ENCODE assay signal across 9 mouse cellular contexts in genomic region chr16:18533061-18533460, GRCm38 (mm10). TPM values are rescaled to one million over a fixed set of nuclear protein-coding genes. Genes with fewer than 3 reads are reported as not detected.
DNase-seq lines count a peak whose midpoint lies in the region; ATAC-seq lines count a peak whose summit lies in the region.
"Not testable (repeated sequence)": the region's sequence is repeated elsewhere in the genome, so short reads cannot be mapped to it uniquely, and the experiment has no call there.
"Had no signal": no experiment of that assay in that cellular context is flagged by ENCODE, and none has a peak within 500 bp of the region (broad histone marks: within the 10 kb centered on the region; RNA-seq: fewer than 3 reads in every experiment).

No protein-coding gene starts in this region.

- not testable (repeated sequence) for H3K4me3 ChIP-seq in heart, embryonic 11.5 days (ENCODE audit: low read depth, low read length); hindbrain, embryonic 14.5 days (replicated peaks; ENCODE audit: low read length); kidney, embryonic 16.5 days (ENCODE audit: low read length); liver, embryonic 15.5 days (replicated peaks); midbrain, embryonic 12.5 days; neural tube, embryonic 15.5 days (replicated peaks)

- H3K27me3 ChIP-seq in heart, embryonic 11.5 days (ENCODE audit: control insufficient read depth, insufficient read depth, low read length); hindbrain, embryonic 14.5 days (ENCODE audit: control insufficient read depth, insufficient read depth, low read length); kidney, embryonic 16.5 days (ENCODE audit: insufficient read depth, low read length); liver, embryonic 15.5 days; midbrain, embryonic 12.5 days; neural tube, embryonic 15.5 days (replicated peaks): not testable (repeated sequence)

- H3K9ac ChIP-seq in heart, embryonic 11.5 days (ENCODE audit: low read depth, low read length); hindbrain, embryonic 14.5 days; kidney, embryonic 16.5 days (replicated peaks; ENCODE audit: low read length); liver, embryonic 15.5 days; midbrain, embryonic 12.5 days (replicated peaks); neural tube, embryonic 15.5 days (replicated peaks): not testable (repeated sequence)

- H3K27ac ChIP-seq in heart, embryonic 11.5 days (ENCODE audit: low read depth, low read length); hindbrain, embryonic 14.5 days; kidney, embryonic 16.5 days (ENCODE audit: low read length); liver, embryonic 15.5 days (replicated peaks); midbrain, embryonic 12.5 days (replicated peaks); neural tube, embryonic 15.5 days (replicated peaks): not testable (repeated sequence)

- peak; percentile 100 for ATAC-seq in CD4-positive, CD25-positive, alpha-beta regulatory T cell, adult 4 months
- peak; percentile 100 for ATAC-seq in erythroblast, adult 5-6 weeks (replicated peaks; ENCODE audit: low FRiP score, poor library complexity, severe bottlenecking)
- ATAC-seq in heart, embryonic 11.5 days (replicated peaks; ENCODE audit: insufficient number of reproducible peaks, low FRiP score, low TSS enrichment) = peak; percentile 100
- ATAC-seq in hindbrain, embryonic 14.5 days (ENCODE audit: low FRiP score) = peak; percentile 99
- peak; percentile 100 for ATAC-seq in kidney, embryonic 16.5 days (ENCODE audit: low FRiP score, low TSS enrichment)
- ATAC-seq in liver, embryonic 15.5 days (ENCODE audit: insufficient read depth) = peak; percentile 100
- peak; percentile 100 for ATAC-seq in midbrain, embryonic 12.5 days (ENCODE audit: low FRiP score, low read depth)
- peak; percentile 92 for ATAC-seq in neural tube, embryonic 15.5 days (ENCODE audit: low FRiP score)

- H3K4me2 ChIP-seq in heart, embryonic 11.5 days; hindbrain, embryonic 14.5 days (replicated peaks); kidney, embryonic 16.5 days (replicated peaks; ENCODE audit: low read depth, low read length); liver, embryonic 15.5 days; midbrain, embryonic 12.5 days (replicated peaks); neural tube, embryonic 15.5 days: not testable (repeated sequence)

- not testable (repeated sequence) for H3K9me3 ChIP-seq in heart, embryonic 11.5 days (replicated peaks; ENCODE audit: control insufficient read depth, low read length); hindbrain, embryonic 14.5 days (ENCODE audit: control insufficient read depth, low read length); kidney, embryonic 16.5 days (ENCODE audit: low read length); liver, embryonic 15.5 days (replicated peaks); midbrain, embryonic 12.5 days; neural tube, embryonic 15.5 days (replicated peaks)

- WGBS in heart, embryonic 11.5 days (ENCODE audit: insufficient replicate concordance) = 88% methylated on average over 7 of the region's 7 CpGs
- WGBS in hindbrain, embryonic 14.5 days = 96% methylated on average over 7 of the region's 7 CpGs
- WGBS in kidney, embryonic 16.5 days = 83% methylated on average over 7 of the region's 7 CpGs
- WGBS in liver, embryonic 15.5 days (ENCODE audit: insufficient replicate concordance) = 87% methylated on average over 7 of the region's 7 CpGs
- WGBS in midbrain, embryonic 12.5 days = 95% methylated on average over 7 of the region's 7 CpGs
- 91% methylated on average over 7 of the region's 7 CpGs for WGBS in neural tube, embryonic 15.5 days

- not testable (repeated sequence) for DNase-seq in hindbrain, embryonic 14.5 days (ENCODE audit: low spot score)

- H3K36me3 ChIP-seq in heart, embryonic 11.5 days (ENCODE audit: control insufficient read depth, insufficient read depth, low read length); hindbrain, embryonic 14.5 days (replicated peaks; ENCODE audit: control insufficient read depth, insufficient read depth); kidney, embryonic 16.5 days (ENCODE audit: insufficient read depth, low read length); liver, embryonic 15.5 days (replicated peaks); midbrain, embryonic 12.5 days; neural tube, embryonic 15.5 days: not testable (repeated sequence)

- H3K4me1 ChIP-seq in heart, embryonic 11.5 days (ENCODE audit: control insufficient read depth, insufficient read depth, low read length); hindbrain, embryonic 14.5 days (replicated peaks; ENCODE audit: control insufficient read depth, insufficient read depth, low read length); kidney, embryonic 16.5 days (ENCODE audit: insufficient read depth, low read length); liver, embryonic 15.5 days (replicated peaks); midbrain, embryonic 12.5 days; neural tube, embryonic 15.5 days: not testable (repeated sequence)

RNA-seq across cellular contexts. Expression of gene Rtl10, which starts 34.4 kb away (rescaled TPM):
- 1 to 10 TPM in 1 of 2 experiments, under 1 TPM in 1; 0.67 to 1.9 TPM for polyA plus RNA-seq in CD4-positive, CD25-positive, alpha-beta regulatory T cell, adult 4 months (2017; shearing (Covaris generic))
- 2.7 TPM in 1 of 2 replicates, not detected in the other for total RNA-seq in erythroblast, adult 5-6 weeks (2015; ENCODE audit: low replicate concordance)
- 1.1 and 4.5 TPM in 2 replicates for total RNA-seq in erythroblast, adult 5-6 weeks (2017; ENCODE audit: low replicate concordance)
- 0.87 and 1.6 TPM in 2 replicates for polyA plus RNA-seq in heart, embryonic 11.5 days (2014; fragmentation: Nextera tagmentation; extraction: Ambion mirVana)
- polyA plus RNA-seq in hindbrain, embryonic 14.5 days (2014; fragmentation: Nextera tagmentation; extraction: Ambion mirVana) = 2.5 and 3.1 TPM in 2 replicates
- 3.3 and 4.3 TPM in 2 replicates for polyA plus RNA-seq in kidney, embryonic 16.5 days (2015; fragmentation: Nextera tagmentation; extraction: Ambion mirVana)
- 0.70 and 0.84 TPM in 2 replicates for polyA plus RNA-seq in liver, embryonic 15.5 days (2015; fragmentation: Nextera tagmentation; extraction: Ambion mirVana)
- polyA plus RNA-seq in midbrain, embryonic 12.5 days (2016; fragmentation: Nextera tagmentation; extraction: Ambion mirVana) = 2.1 TPM in 2 replicates
- 3.1 and 4.9 TPM in 2 replicates for polyA plus RNA-seq in neural tube, embryonic 15.5 days (2015; fragmentation: Nextera tagmentation; extraction: Ambion mirVana)
- polyA plus RNA-seq: macrophage had no signal

RNA-seq across cellular contexts. Expression of gene Gnb1l, which starts 34.5 kb away (rescaled TPM):
- 10 to 100 TPM; 15.4 to 21.4 TPM for polyA plus RNA-seq in CD4-positive, CD25-positive, alpha-beta regulatory T cell, adult 4 months (2017; shearing (Covaris generic))
- total RNA-seq in erythroblast, adult 5-6 weeks (2015; ENCODE audit: low replicate concordance) = 2.3 and 10.6 TPM in 2 replicates
- 0.94 and 5.6 TPM in 2 replicates for total RNA-seq in erythroblast, adult 5-6 weeks (2017; ENCODE audit: low replicate concordance)
- 6.5 and 6.9 TPM in 2 replicates for polyA plus RNA-seq in heart, embryonic 11.5 days (2014; fragmentation: Nextera tagmentation; extraction: Ambion mirVana)
- polyA plus RNA-seq in hindbrain, embryonic 14.5 days (2014; fragmentation: Nextera tagmentation; extraction: Ambion mirVana) = 13.2 and 14.6 TPM in 2 replicates
- polyA plus RNA-seq in kidney, embryonic 16.5 days (2015; fragmentation: Nextera tagmentation; extraction: Ambion mirVana) = 19.1 and 19.7 TPM in 2 replicates
- polyA plus RNA-seq in liver, embryonic 15.5 days (2015; fragmentation: Nextera tagmentation; extraction: Ambion mirVana) = 7.5 and 8.3 TPM in 2 replicates
- 11.0 and 11.2 TPM in 2 replicates for polyA plus RNA-seq in midbrain, embryonic 12.5 days (2016; fragmentation: Nextera tagmentation; extraction: Ambion mirVana)
- polyA plus RNA-seq in neural tube, embryonic 15.5 days (2015; fragmentation: Nextera tagmentation; extraction: Ambion mirVana) = 16.1 and 18.8 TPM in 2 replicates

RNA-seq across cellular contexts. Expression of gene Tbx1, which starts 57.4 kb away (rescaled TPM):
- not detected for polyA plus RNA-seq in CD4-positive, CD25-positive, alpha-beta regulatory T cell, adult 4 months (2017; shearing (Covaris generic))
- not detected in 2 replicates for total RNA-seq in erythroblast, adult 5-6 weeks (2015; ENCODE audit: low replicate concordance)
- total RNA-seq in erythroblast, adult 5-6 weeks (2017; ENCODE audit: low replicate concordance) = not detected in 2 replicates
- 1.2 and 1.4 TPM in 2 replicates for polyA plus RNA-seq in heart, embryonic 11.5 days (2014; fragmentation: Nextera tagmentation; extraction: Ambion mirVana)
- 0.94 and 1.2 TPM in 2 replicates for polyA plus RNA-seq in hindbrain, embryonic 14.5 days (2014; fragmentation: Nextera tagmentation; extraction: Ambion mirVana)
- 0.26 and 0.32 TPM in 2 replicates for polyA plus RNA-seq in kidney, embryonic 16.5 days (2015; fragmentation: Nextera tagmentation; extraction: Ambion mirVana)
- polyA plus RNA-seq in liver, embryonic 15.5 days (2015; fragmentation: Nextera tagmentation; extraction: Ambion mirVana) = 0.15 and 0.23 TPM in 2 replicates
- polyA plus RNA-seq in midbrain, embryonic 12.5 days (2016; fragmentation: Nextera tagmentation; extraction: Ambion mirVana) = 1.4 and 2.0 TPM in 2 replicates
- polyA plus RNA-seq in neural tube, embryonic 15.5 days (2015; fragmentation: Nextera tagmentation; extraction: Ambion mirVana) = 1.2 and 1.9 TPM in 2 replicates
- polyA plus RNA-seq: macrophage had no signal
